Mouse (Mus musculus): ENCODE measurements around the gene Gm21964. TPM values are rescaled to one million over a fixed set of nuclear protein-coding genes. Genes with fewer than 3 reads are reported as not detected.
A peak's percentile ranks its signal among the peaks of the same experiment; 100 is the strongest.

The Gm21964 gene
- not detected for total RNA-seq (2021)

DNA sequence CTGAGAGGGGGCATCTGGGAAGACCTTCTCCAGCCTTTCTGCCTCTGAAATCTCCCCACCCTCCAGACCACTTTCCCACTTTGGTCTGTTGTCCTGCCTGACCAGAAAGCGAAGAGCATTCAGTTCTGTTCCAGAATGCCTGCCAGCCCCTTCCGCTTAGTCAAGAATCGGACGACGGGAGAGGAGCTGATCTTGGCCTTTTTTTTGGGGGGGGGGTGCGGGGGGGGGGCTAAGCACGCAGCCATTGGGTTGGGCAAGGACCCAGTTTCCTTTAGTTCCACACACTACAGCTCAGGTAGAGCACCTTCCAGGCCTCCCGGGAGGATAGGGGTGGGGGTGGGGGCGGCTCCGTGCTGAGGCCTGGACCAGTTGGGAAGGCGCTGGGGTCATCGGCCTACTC lies at the start of gene Gm21964:
Gm21964 (plus strand) TSS at position 301 of the 400 bp plus-strand sequence.
- DNase-seq (ENCODE audit: extremely low spot score in 1 of 2, low spot score in 1 of 2), result no peak

DNA sequence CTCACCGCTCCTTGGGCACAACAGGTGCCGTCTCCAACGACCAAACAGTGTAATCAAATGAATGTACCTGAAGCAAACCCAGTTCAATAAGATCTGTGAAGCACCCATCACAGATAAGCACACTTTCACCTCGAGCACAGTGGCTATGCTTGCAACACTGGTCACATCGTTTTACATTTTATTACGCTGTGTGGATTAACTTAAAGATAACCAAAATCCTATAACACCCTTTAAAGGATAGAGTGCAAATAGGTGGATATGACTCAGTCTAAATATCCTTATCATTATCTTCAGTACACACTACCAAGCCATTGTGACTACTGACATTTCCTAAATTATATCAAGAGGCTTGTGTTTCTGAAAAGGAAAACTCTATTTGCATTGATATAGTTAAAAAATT lies 49.8 kb upstream of the Gm21964 start:
- no peak for DNase-seq (ENCODE audit: extremely low spot score in 1 of 2, low spot score in 1 of 2)

DNA sequence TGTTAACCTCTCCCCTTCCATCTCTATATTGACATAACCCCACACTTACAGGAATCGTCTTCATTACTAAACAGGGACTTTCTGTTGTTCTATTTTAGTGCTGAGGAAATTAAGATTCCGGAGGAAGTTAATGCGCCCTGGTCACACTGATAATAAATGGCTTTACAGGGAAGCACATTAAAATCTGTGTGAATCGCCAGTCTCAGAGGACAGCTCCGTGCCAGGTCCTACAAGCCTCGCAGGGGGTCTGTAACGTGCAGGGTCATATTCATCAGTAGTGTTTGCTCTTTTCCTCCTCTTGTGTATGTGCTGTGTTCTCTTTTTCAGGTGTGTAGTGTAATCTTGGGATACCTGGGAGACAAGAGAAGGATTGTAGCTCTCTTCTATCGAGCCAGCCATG lies 42.8 kb upstream of the Gm21964 start:
- no peak for DNase-seq (ENCODE audit: extremely low spot score in 1 of 2, low spot score in 1 of 2)

DNA sequence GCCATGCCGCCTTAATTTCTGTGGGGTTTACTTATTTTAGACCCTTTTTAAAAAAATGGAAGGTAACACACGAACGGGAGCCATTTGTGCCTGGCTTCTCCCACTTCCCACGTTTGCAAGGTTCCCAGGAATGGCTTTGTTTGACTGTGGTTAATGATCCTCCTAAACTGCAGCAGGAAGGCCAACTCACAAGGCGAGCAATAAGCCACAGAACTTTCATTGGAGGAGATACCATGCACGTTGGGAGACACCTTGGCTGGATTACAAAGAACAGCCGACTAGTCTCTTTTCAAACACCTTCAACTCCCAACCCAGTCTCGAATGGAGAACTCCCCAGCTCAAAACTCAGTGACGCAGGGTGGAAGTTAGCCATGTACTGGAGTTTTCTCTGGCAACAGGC lies 36.8 kb upstream of the Gm21964 start:
- DNase-seq (ENCODE audit: extremely low spot score in 1 of 2, low spot score in 1 of 2), result no peak

DNA sequence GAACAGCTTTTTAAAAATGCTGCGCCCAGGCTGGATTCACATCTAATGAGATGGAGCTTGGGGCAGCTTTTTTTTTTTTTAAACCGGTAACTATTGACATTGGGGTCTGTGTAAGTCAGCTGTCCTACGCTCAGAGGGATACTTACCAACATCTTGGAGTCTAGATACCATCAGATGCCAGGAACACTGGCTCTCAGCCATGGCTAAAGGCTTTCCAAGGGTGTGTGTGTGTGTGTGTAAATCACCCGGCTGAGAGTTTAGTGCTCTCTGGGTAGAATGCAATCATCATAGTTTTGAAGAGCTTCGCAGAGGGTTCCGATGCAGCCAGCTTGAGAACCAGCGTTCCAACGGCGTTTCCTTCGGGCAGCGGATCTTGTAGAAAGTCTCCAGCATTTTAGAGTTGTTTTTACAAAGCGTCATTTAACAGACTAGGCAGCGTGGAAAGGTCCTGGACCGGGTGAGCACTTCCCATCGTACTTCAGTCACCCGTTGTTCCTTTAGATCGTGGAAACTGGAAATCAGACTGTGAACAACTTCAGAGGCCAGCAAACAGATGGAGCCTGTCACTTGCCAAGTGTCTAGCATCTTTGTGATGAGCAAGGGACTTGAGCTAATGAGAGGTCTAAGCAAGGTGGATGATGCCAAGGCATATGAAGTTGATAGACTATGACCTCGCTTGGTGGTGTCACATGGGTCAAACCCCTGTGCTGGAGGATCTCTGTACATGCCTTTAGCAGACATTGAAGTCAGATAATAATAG lies 36.2 kb upstream of the Gm21964 start:
- DNase-seq (ENCODE audit: extremely low spot score in 1 of 2, low spot score in 1 of 2), result no peak

DNA sequence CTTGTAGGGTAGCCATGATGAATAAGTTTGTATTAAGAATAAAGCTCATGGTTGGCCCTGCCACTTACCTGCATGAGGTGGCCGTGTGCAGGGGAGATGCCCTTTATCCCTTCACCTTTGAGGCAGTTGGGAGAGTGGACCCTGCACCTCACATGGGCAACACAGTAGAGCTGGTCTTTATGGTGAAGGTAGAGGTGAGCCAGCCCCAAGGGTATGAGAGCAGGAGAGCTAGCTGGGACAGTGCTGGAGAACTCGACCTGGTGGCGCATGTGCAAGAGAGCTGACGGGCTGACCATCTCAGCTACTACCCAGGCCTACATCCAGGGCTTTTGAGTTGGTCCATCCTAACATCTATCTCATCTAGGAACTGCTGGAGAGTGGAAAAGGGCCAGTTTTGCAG lies 35.3 kb upstream of the Gm21964 start:
- DNase-seq (ENCODE audit: extremely low spot score in 1 of 2, low spot score in 1 of 2), result no peak

DNA sequence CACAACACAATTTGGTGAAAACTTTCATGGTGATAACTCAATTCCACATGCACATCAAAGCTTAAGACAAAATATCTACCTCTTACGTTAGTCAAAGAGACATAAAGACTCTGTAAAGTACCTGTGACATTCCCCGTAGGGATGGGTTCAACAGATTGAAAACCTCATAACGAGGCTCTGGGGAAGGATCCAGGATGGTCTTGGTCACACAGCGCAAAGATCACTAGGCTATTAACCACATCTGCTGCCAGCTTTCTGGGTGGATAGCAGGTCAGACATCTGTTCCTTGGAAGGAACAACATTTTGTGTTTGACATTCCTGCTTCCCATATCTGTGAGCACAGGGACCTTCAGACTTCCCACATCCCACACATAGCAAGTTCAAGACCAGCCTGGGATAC lies 31.3 kb upstream of the Gm21964 start:
- no peak for DNase-seq (ENCODE audit: extremely low spot score in 1 of 2, low spot score in 1 of 2)

DNA sequence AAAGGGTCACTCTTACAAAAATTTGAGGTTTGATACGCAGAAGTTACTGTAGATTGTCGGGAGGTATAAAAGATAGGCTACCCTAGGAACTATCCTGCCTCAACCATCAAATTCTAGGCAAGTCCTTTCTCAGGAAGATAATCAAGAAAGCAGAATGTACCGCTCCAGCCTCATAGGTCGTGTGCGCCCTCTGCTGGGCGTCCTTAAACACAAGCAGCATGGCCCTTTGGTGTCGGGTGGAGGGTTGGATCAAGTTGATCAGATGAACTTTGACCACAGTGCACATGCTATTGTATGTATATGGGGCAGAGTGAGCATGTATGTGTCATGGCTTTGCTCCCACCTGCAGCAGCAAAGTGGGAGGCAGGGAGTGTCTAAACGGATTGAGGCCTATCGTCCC lies 29.4 kb upstream of the Gm21964 start:
- peak; percentile 54 to 73 for DNase-seq (ENCODE audit: extremely low spot score in 1 of 2, low spot score in 1 of 2)

DNA sequence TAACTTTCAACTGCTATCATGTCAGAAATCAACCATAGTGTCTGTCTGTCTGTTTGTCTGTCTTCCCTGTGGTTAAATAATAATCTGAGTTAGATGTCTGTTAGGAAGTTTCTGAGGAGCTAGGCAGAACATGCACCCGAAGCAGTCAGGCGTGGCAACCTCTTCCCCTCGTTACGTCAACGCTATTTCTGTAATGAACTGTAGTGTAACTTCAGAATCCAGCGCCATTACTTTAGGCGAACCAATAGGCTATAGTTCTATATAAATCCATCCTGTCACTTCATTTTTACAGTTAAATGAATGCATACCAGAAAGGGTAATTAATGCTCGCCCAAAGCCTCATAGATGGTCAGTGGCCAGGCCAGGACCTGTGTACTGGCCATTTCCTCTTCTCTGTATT lies 26.5 kb upstream of the Gm21964 start:
- DNase-seq (ENCODE audit: extremely low spot score in 1 of 2, low spot score in 1 of 2), result no peak

DNA sequence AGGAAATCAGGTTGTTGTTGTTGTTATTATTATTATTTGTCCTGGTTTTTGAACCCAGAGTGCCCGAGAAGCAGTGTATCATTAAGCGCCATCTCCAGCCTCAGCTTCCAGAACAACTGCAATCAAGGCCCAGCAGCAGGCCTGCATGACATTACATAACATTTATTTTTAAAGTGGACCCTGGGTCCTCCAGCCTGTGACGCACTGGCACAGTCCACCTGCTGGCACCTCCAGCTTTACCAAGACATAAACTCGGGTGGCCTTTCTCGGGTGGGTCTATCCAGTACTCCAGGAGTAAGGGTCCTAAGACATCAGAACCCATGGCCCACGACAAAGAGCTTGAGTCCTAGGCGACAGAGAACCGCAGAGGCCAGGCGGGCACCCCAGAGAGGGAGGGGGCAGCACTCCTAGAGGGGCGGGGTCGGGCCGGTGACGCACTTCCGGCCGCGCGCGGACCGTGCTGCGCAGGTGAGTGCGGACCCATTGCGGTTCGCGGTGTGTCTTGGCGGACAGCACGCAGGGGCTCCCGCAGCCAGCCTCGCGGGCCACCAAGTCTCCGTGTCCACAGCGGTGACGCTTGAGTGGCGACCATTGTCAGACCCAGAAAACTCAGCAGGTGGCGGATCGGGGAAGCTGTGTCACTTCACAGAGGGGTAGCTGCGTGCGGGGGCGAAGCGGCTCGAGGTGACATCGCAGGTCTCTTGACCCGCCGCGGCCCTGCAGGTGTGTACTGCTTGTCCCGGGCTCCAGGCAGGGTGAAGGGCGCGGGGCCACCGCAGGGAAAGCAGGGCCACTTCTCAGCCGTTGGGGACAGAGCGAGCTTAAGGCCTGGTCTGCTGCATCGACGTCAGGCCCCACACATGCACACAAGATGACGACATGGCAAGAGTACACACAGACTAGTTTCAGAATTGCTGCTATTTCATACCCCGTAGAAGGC lies 21.5 kb upstream of the Gm21964 start, which contains the start of gene Zfp612:
Zfp612 (plus strand) TSS at position 465 of the 940 bp plus-strand sequence.
- peak; percentile 58 to 63 for DNase-seq (ENCODE audit: extremely low spot score in 1 of 2, low spot score in 1 of 2)

DNA sequence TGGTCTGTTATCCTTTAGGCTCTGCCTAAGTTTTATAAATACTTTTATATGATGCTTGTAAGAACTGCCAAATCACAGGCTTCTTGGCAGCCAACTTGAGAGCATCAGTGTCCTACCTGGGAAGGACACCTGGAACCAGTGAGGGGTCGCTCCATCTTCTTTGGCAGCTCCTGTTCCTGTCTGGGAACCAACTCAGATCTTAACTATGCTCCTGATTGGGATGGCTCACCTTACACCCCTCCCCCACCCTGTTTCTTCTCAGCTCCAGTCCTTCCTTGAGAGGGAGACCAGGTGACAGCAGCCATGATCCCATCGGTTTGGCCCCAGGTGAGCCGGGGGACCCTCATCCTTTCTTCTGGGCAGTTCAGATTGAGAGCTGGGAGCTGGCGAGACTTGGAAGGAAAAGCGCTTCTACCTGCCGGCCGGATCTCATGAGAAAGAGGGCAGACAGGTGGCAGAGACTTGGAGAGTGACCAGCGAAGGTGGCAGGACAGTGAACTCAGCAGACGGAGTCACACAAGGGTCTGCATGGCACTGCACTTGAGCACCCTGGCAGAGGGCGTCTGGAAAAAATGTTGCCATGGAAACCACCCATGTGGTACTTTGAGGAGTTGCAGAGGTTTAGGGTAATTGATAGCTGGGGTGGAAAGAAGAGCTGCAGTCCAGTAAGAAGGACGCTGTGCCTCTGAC lies 18.4 kb upstream of the Gm21964 start:
- DNase-seq (ENCODE audit: extremely low spot score in 1 of 2, low spot score in 1 of 2), result no peak

DNA sequence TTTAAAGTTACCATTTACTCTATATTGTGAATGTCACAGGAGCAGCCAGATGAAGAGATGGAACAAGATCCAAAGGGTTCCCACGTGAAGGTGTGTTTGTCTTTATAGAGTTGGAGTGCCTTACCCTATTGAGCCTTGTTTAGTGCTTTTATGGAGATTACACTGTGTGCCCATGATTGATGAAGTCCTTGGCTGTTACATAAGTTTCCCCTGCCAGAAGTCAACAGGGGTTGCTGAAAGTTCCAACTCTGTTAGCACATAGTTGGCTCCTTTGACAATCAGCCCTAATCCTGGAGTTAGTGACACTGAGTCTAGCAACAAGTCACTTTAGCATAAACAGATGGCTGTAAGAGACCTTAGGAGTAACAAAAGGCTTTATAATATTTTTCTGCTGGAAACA lies 9.1 kb upstream of the Gm21964 start:
- no peak for DNase-seq (ENCODE audit: extremely low spot score in 1 of 2, low spot score in 1 of 2)

DNA sequence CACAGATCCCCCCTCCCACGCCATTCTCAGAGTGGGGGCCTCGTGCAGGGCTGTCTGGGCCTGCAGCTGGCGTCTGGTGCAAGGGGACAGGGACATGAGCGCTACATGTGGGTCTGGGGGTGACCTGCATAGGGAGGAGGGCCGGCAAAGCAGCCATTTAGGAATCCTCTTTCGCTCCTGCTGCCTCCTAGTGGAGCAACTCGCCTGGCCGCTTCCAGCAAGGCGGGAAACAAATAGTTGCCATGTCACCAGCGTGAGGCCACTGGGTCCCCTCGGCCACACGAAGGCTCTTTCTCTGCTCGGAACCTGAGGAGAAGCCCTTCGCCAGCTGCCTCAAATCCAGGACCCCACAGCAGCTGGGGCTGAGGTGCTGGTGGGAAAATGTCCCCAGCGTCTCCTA lies 669 bp downstream of the Gm21964 start:
- no peak for DNase-seq (ENCODE audit: extremely low spot score in 1 of 2, low spot score in 1 of 2)

DNA sequence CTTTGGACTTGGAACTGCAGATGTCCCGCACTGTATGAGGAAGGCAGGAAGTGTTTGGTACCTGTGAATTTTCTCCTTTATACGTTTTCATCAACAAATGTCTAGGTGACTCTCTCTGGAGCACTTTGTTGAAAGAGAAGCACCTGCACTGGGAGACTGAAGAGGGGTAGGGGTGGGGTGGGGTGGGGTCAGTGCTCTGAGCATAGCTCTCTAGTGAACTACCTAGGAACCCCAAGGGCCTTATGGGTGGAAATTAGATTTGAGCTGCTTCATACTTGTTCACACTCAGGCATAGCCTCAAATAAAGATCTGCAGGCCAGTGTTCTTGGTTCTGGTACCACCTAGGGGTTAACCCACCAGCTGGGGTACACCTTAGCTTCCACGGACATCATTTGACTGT lies 1.6 kb downstream of the Gm21964 start, which contains the start of gene Gm17720:
Gm17720 (minus strand) TSS at position 101 of the 400 bp plus-strand sequence.
- DNase-seq (ENCODE audit: extremely low spot score in 1 of 2, low spot score in 1 of 2), result no peak

DNA sequence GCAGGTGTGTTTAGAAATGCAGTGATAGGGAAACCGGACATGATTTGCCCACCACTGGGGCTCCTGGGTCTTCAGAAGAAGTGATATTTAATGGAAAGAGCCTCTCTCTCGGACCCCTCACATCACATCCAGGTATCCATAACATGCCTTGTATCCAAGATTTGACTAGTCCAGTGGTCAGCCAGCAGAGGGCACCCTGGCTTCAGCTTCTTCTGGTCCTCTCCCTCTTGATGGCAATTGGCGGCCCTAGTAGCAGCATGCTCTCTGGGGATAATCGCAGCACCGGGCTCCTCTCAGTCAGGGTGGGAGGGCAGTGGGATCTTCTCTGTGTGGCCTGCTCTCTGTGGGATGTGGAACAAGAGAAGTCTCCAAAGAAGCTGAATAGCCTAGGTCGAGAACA lies 18.7 kb downstream of the Gm21964 start:
- DNase-seq (ENCODE audit: extremely low spot score in 1 of 2, low spot score in 1 of 2), result peak in 1 of 2 experiments; percentile 42

DNA sequence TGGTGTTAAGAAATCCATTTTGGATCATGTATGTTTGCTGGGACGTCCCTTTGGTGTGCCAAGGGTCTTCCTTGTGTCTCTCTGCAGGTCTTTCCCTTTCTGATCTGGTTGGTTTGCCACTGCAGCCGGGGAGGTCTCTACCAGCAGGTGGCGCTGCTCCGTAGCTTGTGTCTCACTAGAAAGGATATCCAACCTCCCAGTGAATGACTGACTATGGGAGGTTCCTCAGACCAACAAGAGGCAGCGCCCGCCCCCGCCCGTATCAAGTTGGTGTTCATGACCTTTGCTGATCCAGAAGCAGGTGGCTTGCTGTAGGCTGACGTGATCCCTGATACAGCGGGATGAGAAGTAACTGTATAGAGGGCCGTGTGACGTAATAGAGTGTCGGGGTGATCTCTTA lies 29.5 kb downstream of the Gm21964 start:
- DNase-seq (ENCODE audit: extremely low spot score in 1 of 2, low spot score in 1 of 2), result peak; percentile 74 to 93

DNA sequence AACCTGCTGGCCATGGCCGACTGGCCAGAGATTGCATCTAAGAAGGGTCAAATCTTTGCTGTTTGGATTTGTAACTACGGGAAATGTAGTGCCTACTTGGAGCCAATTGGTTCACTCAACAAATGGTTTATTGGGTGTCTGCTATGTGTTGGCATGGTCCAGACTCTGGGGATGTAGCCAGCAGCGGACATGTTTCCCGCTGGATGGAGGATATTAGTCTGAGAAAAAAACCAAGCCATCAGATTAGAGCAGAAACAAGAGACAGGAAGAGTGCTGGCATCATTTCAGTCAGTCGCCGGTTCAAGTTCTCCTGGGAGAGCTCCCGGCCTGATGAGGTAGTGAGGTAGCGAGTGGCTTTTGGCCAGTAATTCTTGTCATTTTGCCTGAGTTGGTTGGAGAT lies 33.2 kb downstream of the Gm21964 start:
- DNase-seq (ENCODE audit: extremely low spot score in 1 of 2, low spot score in 1 of 2), result no peak

DNA sequence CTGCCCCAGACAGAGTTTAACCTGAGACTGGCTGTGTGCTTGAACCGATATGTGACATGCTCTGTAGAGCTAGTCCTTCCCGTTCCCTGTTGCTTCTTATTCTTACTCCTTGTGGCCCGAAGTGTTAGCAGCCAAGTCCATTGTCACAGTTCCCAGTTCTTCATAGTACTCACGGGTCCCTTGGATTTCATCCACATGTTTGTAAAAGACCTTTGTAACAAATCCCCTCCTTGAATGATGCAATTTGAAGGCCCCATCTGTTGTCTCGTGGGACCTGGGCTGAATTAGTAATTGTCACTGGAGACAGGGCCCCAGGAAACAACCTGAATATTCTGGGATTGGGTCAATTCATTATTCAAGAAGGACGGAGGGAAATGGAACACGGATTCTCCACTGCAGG lies 34.5 kb downstream of the Gm21964 start:
- DNase-seq (ENCODE audit: extremely low spot score in 1 of 2, low spot score in 1 of 2), result no peak

DNA sequence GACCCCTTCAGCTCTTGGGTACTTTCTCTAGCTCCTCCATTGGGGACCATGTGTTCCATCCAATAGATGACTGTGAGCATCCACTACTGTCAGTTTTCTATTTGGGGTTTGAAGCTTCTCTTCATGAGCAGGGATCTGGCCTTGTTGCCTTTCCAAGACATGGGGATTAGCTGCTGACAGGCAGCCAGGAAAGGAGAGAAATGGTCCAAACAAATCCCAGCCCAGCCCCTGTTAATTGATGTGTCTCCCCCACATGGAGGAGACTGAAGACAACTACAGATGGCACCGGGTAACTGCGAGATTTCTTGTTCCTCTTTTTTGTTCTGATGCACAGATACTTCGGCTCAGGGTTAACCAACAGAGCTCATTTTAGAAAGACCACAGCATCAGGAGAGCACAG lies 39.1 kb downstream of the Gm21964 start:
- no peak for DNase-seq (ENCODE audit: extremely low spot score in 1 of 2, low spot score in 1 of 2)

DNA sequence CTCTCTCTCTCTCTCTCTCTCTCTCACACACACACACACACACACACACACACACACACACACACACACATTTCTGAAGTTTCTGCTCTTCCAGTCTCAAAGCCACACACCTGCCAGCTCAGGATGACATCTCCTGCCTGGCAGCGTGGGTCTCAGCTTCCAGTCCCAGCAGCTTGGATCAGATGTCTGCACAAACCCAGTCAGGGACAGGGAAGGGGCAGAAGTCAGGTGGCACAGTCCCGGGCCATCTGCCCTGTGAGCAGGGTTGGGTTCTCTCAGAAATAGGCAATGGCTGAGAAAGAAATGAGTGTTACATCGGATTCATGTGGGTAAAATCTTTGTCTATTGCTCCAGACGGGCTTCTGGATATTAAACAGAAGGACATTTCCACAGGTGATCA lies 39.8 kb downstream of the Gm21964 start:
- DNase-seq (ENCODE audit: extremely low spot score in 1 of 2, low spot score in 1 of 2), result no peak

DNA sequence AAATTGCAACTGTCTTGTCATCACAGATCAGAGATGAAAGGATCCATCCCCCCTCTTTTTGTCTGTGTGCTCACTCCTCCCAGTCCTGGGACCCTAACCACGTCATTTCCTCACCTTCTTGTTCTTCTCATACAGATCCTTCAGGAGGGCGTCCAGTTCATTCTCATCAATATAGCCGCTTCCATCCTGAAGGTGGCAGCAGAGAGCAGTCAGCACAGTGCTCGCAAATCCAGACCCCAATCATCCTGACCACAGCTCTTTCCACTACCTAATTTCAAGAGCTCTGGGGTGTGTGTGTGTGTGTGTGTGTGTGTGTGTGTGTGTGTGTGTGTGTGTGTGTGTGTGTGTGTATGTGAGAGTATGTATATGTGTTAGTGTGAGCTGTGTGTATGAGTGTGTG lies 44.5 kb downstream of the Gm21964 start:
- peak; percentile 35 to 70 for DNase-seq (ENCODE audit: extremely low spot score in 1 of 2, low spot score in 1 of 2)
